Mouse (Mus musculus) lung, postnatal 0 days (tissue): Measurements from ENCODE around the gene 9230102O04Rik. TPM values are rescaled to one million over a fixed set of nuclear protein-coding genes. Genes with fewer than 3 reads are reported as not detected.
A peak's percentile ranks its signal among the peaks of the same experiment; 100 is the strongest.

Experiments used
- ATAC-seq: fragments of 200-750 bp; cut with Nextera tagmentation; 2 replicates; pipeline ENCODE4 v1.8.0; 2017; ENCODE audit warnings: moderate library complexity
- DNase-seq: peaks from one replicate; pipeline ENCODE4 v3.0.0-alpha.2; 2016; ENCODE audit warnings: low spot score
- H3K27ac ChIP-seq: fragments of 300-500 bp; sonication (generic); 2 replicates; pipeline ENCODE4 v1.5.1; 2014; ENCODE audit warnings: antibody characterized with exemption, mild to moderate bottlenecking, low read length, mixed read lengths
- H3K27me3 ChIP-seq: fragments of 300-500 bp; sonication (generic); replicated peaks from 2 replicates; pipeline ENCODE4 v1.6.1; 2014; ENCODE audit warnings: low read length, mixed read lengths; ENCODE audit not compliant: insufficient read depth
- H3K36me3 ChIP-seq: fragments of 300-500 bp; sonication (generic); 2 replicates; pipeline ENCODE4 v1.6.1; 2014; ENCODE audit warnings: low read length, mixed read lengths; ENCODE audit not compliant: insufficient read depth
- H3K4me1 ChIP-seq: fragments of 300-500 bp; sonication (generic); 2 replicates; pipeline ENCODE4 v1.6.1; 2014; ENCODE audit warnings: antibody characterized with exemption, low read depth, low read length, mixed read lengths; ENCODE audit not compliant: insufficient read depth
- H3K4me2 ChIP-seq: fragments of 300-500 bp; sonication (generic); replicated peaks from 2 replicates; pipeline ENCODE4 v1.6.1; 2014; ENCODE audit warnings: low read depth, mild to moderate bottlenecking, low read length, moderate library complexity, mixed read lengths
- H3K4me3 ChIP-seq: fragments of 300-500 bp; sonication (generic); 2 replicates; pipeline ENCODE4 v1.5.1; 2014; ENCODE audit warnings: low read depth, low read length
- H3K9ac ChIP-seq: fragments of 300-500 bp; sonication (generic); replicated peaks from 2 replicates; pipeline ENCODE4 v1.6.1; 2014; ENCODE audit warnings: low read depth, mild to moderate bottlenecking
- H3K9me3 ChIP-seq: fragments of 300-500 bp; sonication (generic); 2 replicates; pipeline ENCODE4 v1.6.1; 2016; ENCODE audit warnings: low read length, mixed read lengths
- CTCF ChIP-seq: IDR thresholded peaks from 2 replicates; pipeline ENCODE4 v1.5.1; 2016; ENCODE audit warnings: antibody characterized with exemption, mild to moderate bottlenecking
- EP300 ChIP-seq: IDR thresholded peaks from 2 replicates; pipeline ENCODE4 v1.6.1; 2016; ENCODE audit warnings: antibody characterized with exemption, mild to moderate bottlenecking, control low read depth
- WGBS: fragments of 180-500 bp; shearing (Covaris S2); extraction: QIAGEN DNeasy Blood & Tissue Kit; methylation state at CpG from one replicate; pipeline ENCODE4 v1.1.7; 2014; 5-methylcytosine and 5-hydroxymethylcytosine counted together
- polyA plus RNA-seq: library from polyadenylated mRNA; unstranded; fragments of >200 nt; fragmentation: Nextera tagmentation; extraction: Ambion mirVana; gene quantifications from 2 replicates; pipeline ENCODE4 v1.2.1, GENCODE M21; 2015

9230102O04Rik gene
- polyA plus RNA-seq, 1 experiment from 2014 or later: not detected

DNA sequence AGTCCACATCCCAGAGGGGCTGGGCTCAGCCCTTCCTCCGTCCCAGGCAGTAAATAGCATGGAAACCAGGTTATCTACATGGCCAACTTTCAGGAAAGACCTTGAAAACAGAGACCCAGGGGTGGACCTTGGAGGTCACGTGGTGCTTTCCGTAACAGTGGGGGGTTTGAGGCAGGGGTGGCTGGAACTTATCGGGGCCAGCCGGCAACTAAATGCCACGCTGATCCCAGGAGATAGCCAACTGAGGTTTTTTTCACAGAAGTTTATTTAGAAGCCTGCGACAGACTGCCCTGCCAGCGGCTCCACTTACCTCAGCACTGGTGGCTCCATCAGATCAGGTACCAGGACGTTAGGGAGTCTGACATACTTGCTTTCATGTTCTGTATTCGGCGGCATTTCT is 16.7 kb upstream of the 9230102O04Rik start:
- H3K27ac ChIP-seq: no peak overlapping the region
- no peaks in the 10 kb centered on the region for H3K9me3 ChIP-seq
- peak overlapping the region; percentile 32; the same call in 1 of the 2 replicates for H3K4me2 ChIP-seq
- TF ChIP-seq EP300 (no peak), CTCF (no peak)
- no peak for DNase-seq
- H3K4me1 ChIP-seq: no peaks in the 10 kb centered on the region
- no peaks in the 10 kb centered on the region for H3K36me3 ChIP-seq
- H3K4me3 ChIP-seq: no peak overlapping the region
- H3K9ac ChIP-seq: no peak overlapping the region
- no peaks in the 10 kb centered on the region for H3K27me3 ChIP-seq
- no peak for ATAC-seq
- 3% methylated on average over 11 of the region's 11 CpGs for WGBS

DNA sequence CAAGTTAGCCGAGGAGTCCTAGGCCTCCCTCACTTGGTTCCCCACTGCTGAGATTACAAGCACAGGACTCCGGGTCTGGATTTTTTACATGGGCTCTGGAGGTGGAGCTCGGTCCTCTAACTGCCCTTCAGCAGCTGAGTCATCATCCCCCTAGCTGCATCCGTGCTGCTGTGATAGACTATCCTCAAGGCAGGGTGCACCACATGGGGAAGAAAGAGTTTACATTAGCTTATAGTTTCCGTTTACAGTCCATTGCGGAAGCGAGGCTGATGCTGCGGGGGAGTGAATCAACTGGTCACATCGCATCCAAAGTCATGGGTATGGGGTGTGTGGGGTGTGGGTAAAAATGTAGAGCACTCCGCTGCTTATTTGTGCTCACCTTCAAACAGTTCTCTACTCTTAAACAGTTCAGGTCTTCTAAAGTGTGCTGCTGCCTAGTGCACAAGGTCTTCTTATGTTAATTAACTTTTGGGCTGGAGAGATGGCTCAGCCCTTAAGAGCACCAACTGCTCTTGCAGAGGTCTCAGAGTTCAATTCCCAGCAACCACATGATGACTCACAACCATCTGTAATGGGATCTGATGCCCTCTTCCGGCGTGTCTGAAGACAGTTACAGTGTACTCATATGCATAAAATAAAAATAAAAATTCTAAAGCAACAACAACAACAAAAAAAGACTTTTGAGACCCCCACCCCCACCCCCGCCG is 14.7 kb upstream of the 9230102O04Rik start:
- WGBS: 45% methylated on average over 14 of the region's 14 CpGs
- Histone ChIP-seq H3K4me2 (no peak overlapping the region), H3K27me3 (no peaks in the 10 kb centered on the region), H3K9me3 (no peaks in the 10 kb centered on the region), H3K4me3 (no peak overlapping the region), H3K4me1 (no peaks in the 10 kb centered on the region), H3K9ac (no peak overlapping the region), H3K36me3 (no peaks in the 10 kb centered on the region), H3K27ac (no peak overlapping the region)
- ATAC-seq (no peak), DNase-seq (no peak)
- TF ChIP-seq CTCF: no peak

DNA sequence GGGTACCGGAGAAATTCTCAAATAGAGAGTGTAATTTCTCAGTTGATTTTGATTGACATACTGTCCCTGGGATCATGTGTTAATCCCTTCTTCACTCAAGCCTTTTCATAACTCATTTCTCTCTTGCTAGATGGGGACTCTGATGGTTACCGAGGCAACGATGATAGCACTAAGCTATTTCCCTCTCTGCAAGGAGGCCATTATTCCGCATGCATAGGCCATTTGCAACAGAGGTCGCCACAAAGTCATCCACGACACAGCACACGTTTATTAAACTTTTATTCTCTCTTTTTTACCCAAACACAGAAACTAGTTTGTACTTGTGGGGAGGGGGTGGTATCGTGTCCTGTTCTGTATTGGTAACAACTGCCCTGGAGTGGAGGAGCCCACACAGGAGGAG is 8.5 kb upstream of the 9230102O04Rik start:
- TF ChIP-seq EP300 (no peak), CTCF (no peak)
- no peak for ATAC-seq
- no peak overlapping the region for H3K4me3 ChIP-seq
- no peaks in the 10 kb centered on the region for H3K36me3 ChIP-seq
- H3K27ac ChIP-seq: no peak overlapping the region
- no peak for DNase-seq
- no peaks in the 10 kb centered on the region for H3K9me3 ChIP-seq
- H3K4me2 ChIP-seq: no peak overlapping the region
- whole genome bisulfite sequencing: 13% methylated on average over 8 of the region's 8 CpGs
- no peak overlapping the region for H3K9ac ChIP-seq
- no peaks in the 10 kb centered on the region for H3K4me1 ChIP-seq
- peaks cover 53% of the 10 kb centered on the region for H3K27me3 ChIP-seq

DNA sequence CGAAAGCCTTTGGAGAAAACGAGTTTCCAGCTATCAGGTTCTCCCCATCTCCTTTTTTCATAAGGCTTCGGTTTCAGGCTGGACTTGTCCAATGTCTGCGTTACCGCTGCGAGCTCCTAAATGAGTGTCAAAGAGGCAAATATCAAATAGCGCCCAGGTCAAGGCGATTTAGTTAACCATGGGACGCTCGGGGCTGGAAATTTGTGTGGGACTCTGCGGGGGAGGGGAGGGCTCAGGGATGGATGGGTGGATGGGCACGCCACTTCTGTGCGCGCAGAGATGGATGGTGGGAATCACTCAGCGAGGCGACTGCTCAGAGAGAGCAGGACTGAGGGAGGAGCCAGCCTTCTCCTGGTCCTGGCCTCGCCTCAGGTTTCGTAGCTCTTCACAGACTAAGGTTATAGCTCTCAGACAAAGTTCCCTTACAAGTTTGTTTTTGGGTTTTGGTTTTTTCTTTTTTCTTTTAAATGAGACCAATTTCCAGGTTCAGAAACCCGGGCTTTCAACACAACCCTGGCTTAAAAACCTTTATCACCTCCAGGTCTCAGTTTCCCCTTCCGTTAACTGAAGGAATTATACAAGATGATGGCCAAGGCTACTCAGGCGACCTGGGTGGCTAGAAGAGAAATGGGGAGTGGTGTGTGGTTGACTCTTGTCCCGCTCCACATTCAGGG is 6.9 kb upstream of the 9230102O04Rik start:
- DNase-seq: no peak
- Histone ChIP-seq H3K4me1 (no peaks in the 10 kb centered on the region), H3K4me3 (no peak overlapping the region), H3K27me3 (peaks cover 63% of the 10 kb centered on the region), H3K9me3 (no peaks in the 10 kb centered on the region), H3K27ac (no peak overlapping the region), H3K4me2 (no peak overlapping the region), H3K9ac (no peak overlapping the region), H3K36me3 (no peaks in the 10 kb centered on the region)
- 2% methylated on average over 21 of the region's 22 CpGs for WGBS
- TF ChIP-seq EP300 (no peak), CTCF (no peak)
- no peak for ATAC-seq

DNA sequence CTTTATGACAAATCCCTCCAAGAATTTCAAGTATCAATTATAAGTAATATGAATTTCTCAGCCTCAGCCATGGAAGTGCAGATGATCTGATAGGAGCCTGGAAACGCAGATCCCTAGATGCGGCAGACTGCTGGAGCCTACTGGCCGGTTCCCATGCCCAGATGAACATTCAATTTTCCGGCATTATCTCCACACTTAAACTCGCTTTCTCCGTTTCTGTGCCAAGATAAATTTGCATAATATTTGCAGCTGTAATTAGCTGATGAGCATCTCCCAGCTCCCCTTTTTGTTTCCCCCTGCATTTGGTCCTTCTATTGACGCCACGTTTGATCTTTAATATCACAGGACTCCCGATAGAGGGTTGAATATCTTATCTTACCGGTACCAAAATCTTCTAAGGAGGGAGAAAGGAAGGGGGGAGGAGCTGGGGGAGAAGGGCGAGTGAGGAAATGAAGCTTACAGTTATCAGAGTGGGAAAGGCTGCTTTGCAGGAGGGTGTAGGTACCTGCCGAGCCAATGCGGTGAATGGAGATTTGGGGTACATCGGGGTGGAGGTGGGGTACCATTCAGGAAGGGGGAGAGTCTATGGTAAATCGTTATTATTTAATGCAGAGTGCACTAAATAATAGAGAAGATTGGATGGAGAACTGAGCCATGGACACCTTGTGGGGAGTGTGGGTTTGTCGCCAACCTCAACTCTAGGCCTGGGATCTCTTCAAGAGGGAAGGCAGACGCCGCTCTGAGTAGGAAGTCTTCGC is 5.7 kb upstream of the 9230102O04Rik start:
- H3K4me1 ChIP-seq: no peaks in the 10 kb centered on the region
- H3K9ac ChIP-seq: no peak overlapping the region
- no peak overlapping the region for H3K27ac ChIP-seq
- no peak for DNase-seq
- H3K27me3 ChIP-seq: peaks cover 74% of the 10 kb centered on the region
- no peaks in the 10 kb centered on the region for H3K9me3 ChIP-seq
- no peak overlapping the region for H3K4me2 ChIP-seq
- TF ChIP-seq EP300: no peak
- TF ChIP-seq CTCF: no peak
- no peak for ATAC-seq
- 5% methylated on average over 19 of the region's 19 CpGs for WGBS
- H3K36me3 ChIP-seq: no peaks in the 10 kb centered on the region
- no peak overlapping the region for H3K4me3 ChIP-seq

DNA sequence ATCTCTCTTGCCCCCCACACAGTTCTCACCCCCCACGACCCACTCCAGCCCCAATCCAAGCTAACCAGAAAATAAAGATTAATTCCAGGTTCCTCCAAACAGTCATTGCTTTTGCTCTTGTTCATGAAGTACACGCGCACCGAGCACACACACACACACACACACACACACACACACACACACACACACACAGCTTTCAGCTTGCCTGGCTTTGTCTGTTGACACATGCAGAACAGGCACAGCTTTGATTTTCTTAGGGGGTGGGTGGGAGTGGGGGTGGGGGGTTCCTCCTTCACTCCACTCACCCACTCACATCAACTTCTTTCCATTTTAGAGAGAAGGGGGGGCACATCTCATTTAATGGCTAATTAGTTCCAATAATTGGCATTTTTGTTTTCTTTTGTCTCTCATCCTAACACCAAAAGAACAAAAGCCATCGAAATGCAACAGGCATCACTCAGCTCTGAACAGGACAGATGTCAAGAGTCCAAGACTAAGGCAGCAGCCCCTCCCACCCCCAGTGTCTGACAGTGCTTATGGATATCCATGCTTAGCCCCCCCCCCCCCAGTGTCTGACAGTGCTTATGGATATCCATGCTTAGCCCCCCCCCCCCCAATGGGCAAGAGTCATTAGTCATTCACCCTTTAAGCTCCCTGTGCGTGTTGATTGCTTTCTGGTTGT is 4.1 kb upstream of the 9230102O04Rik start:
- no peak for ATAC-seq
- H3K4me2 ChIP-seq: no peak overlapping the region
- H3K4me3 ChIP-seq: no peak overlapping the region
- no peak for TF ChIP-seq EP300
- no peak for TF ChIP-seq CTCF
- no peaks in the 10 kb centered on the region for H3K36me3 ChIP-seq
- H3K27me3 ChIP-seq: peaks cover 89% of the 10 kb centered on the region
- 4% methylated on average over 6 of the region's 6 CpGs for WGBS
- no peak overlapping the region for H3K9ac ChIP-seq
- DNase-seq: no peak
- H3K9me3 ChIP-seq: no peaks in the 10 kb centered on the region
- H3K27ac ChIP-seq: no peak overlapping the region
- peaks cover 7% of the 10 kb centered on the region for H3K4me1 ChIP-seq
